Mouse (Mus musculus) spleen, adult 2 months (tissue): ENCODE results near the gene Gpr171.

Experiments
- CTCF ChIP-seq: fragments of 200-500 bp; IDR thresholded peaks from 2 replicates; pipeline ENCODE4 v1.5.1; 2011; ENCODE audit warnings: mild to moderate bottlenecking, inconsistent platforms; ENCODE audit not compliant: insufficient read depth, insufficient read length, insufficient replicate concordance; ENCODE audit errors: extremely low read depth
- POLR2A ChIP-seq: fragments of 200-500 bp; IDR thresholded peaks from 2 replicates; pipeline ENCODE4 v1.6.1; 2011; ENCODE audit warnings: low read depth, low read length, inconsistent platforms

DNA sequence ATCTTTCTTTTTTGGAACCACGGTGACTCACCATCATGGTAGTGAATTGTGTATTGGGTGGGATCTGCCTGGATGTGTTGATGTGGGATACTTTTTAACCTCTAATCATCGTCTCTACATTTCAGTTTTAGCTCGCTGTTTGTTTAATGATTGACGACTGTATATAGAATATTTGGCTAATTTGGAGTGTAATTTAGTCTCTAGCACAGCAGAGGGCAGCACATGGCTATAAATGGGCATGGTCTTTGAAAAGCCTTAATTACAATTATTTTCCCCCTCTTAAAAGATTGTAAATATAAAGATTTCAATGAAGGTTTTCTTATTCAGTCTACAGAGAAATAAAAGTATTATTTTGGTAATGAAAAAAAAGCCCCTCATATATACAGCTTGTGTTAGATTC lies 24.3 kb downstream of the Gpr171 start:
- TF ChIP-seq POLR2A (no peak), CTCF (no peak)
